Mouse (Mus musculus) ES-CJ7 (cell line): ENCODE data around the gene Psors1c2.

Source experiments
- DNase-seq: peaks from one replicate; pipeline ENCODE4 v3.0.0; 2011; ENCODE audit warnings: low read depth, low spot score

The Psors1c2 gene

GRCm38 (mm10) chr17:35532901-35533300 is at the start of gene Psors1c2:
Gene Psors1c2, plus strand, starts transcription at chr17:35533201.
- DNase-seq, result no peak

GRCm38 (mm10) chr17:35484066-35484465 is 48.9 kb upstream of the Psors1c2 start:
- peak; percentile 74 for DNase-seq

- peak; percentile 94 for DNase-seq
Measured at GRCm38 (mm10) chr17:35485702-35486101, 47.3 kb upstream of the Psors1c2 start.

- peak; percentile 84 for DNase-seq
Measured at GRCm38 (mm10) chr17:35486726-35487125, 46.3 kb upstream of the Psors1c2 start.

GRCm38 (mm10) chr17:35488041-35488440 is 45.0 kb upstream of the Psors1c2 start:
- peak; percentile 55 for DNase-seq

- DNase-seq, result peak; percentile 91
Measured at GRCm38 (mm10) chr17:35490320-35490719, 42.7 kb upstream of the Psors1c2 start.

GRCm38 (mm10) chr17:35497124-35497523 is 35.9 kb upstream of the Psors1c2 start:
- peak; percentile 65 for DNase-seq

GRCm38 (mm10) chr17:35502226-35502625 is 30.8 kb upstream of the Psors1c2 start:
- peak; percentile 86 for DNase-seq

- DNase-seq, result peak; percentile 85
Measured at GRCm38 (mm10) chr17:35502762-35503161, 30.2 kb upstream of the Psors1c2 start.

- DNase-seq, result peak; percentile 99
Measured at GRCm38 (mm10) chr17:35503849-35504248, 29.2 kb upstream of the Psors1c2 start.

- peak; percentile 99 for DNase-seq
Measured at GRCm38 (mm10) chr17:35504628-35505481, 28.1 kb upstream of the Psors1c2 start.

- peak; percentile 94 for DNase-seq
Measured at GRCm38 (mm10) chr17:35505776-35506175, 27.2 kb upstream of the Psors1c2 start, which contains the start of gene Pou5f1. Gene Pou5f1, plus strand, starts transcription at chr17:35506018.

GRCm38 (mm10) chr17:35506881-35507280 is 26.1 kb upstream of the Psors1c2 start:
- DNase-seq, result peak; percentile 56

GRCm38 (mm10) chr17:35507556-35508260 is 25.3 kb upstream of the Psors1c2 start:
- peak; percentile 51 for DNase-seq

GRCm38 (mm10) chr17:35508279-35508678 is 24.7 kb upstream of the Psors1c2 start:
- peak; percentile 51 for DNase-seq

GRCm38 (mm10) chr17:35509284-35509683 is 23.7 kb upstream of the Psors1c2 start:
- DNase-seq, result peak; percentile 97

- peak; percentile 71 for DNase-seq
Measured at GRCm38 (mm10) chr17:35512916-35513626, 19.9 kb upstream of the Psors1c2 start.

GRCm38 (mm10) chr17:35513886-35514285 is 19.1 kb upstream of the Psors1c2 start:
- DNase-seq, result peak; percentile 88

- DNase-seq, result peak; percentile 52
Measured at GRCm38 (mm10) chr17:35514756-35515155, 18.2 kb upstream of the Psors1c2 start.

GRCm38 (mm10) chr17:35515911-35516640 is 16.9 kb upstream of the Psors1c2 start:
- peak; percentile 60 for DNase-seq
